8 mouse cellular contexts compared by ENCODE assay signal in genomic region chr14:121648581-121649060, GRCm38 (mm10).
A peak's percentile ranks its signal among the peaks of the same experiment; 100 is the strongest.
DNase-seq lines count a peak whose midpoint lies in the region; ATAC-seq and TF ChIP-seq lines count a peak whose summit lies in the region.

No protein-coding gene starts in this region.

- no peaks in the 10 kb centered on the region for H3K9me3 ChIP-seq in heart, embryonic 16.5 days (replicated peaks; ENCODE audit: control insufficient read depth, low read length)

- no peaks in the 10 kb centered on the region for H3K36me3 ChIP-seq in heart, embryonic 16.5 days (ENCODE audit: control insufficient read depth, insufficient read depth)

- peaks cover 18% of the 10 kb centered on the region for H3K4me1 ChIP-seq in heart, embryonic 16.5 days (ENCODE audit: control insufficient read depth, insufficient read depth, low read length)

- no peak overlapping the region for H3K9ac ChIP-seq in heart, embryonic 16.5 days (ENCODE audit: low read length)

- 37% methylated on average over 9 of the region's 9 CpGs for WGBS in heart, embryonic 16.5 days

- intact Hi-C loops in left cerebral cortex, postnatal 10 days (cut with DNase I), result no loop called here

- no peak overlapping the region for H3K4me2 ChIP-seq in heart, embryonic 16.5 days (ENCODE audit: low read depth, low read length)

- peak; percentile 64 for ATAC-seq in heart, embryonic 16.5 days (replicated peaks; ENCODE audit: extremely low read depth, insufficient read depth, low FRiP score)

- H3K4me3 ChIP-seq in layer of hippocampus, adult 2 months, result no peak overlapping the region
- H3K4me3 ChIP-seq in heart, embryonic 16.5 days (ENCODE audit: low read length), result no peak overlapping the region

- H3K27ac ChIP-seq in layer of hippocampus, adult 2 months, result peak overlapping the region; percentile 43
- H3K27ac ChIP-seq in heart, embryonic 16.5 days (ENCODE audit: low read length), result peak overlapping the region; percentile 72

- no peaks in the 10 kb centered on the region for H3K27me3 ChIP-seq in heart, embryonic 16.5 days (ENCODE audit: control insufficient read depth, insufficient read depth, low read length)

- no peak for DNase-seq in layer of hippocampus, adult 2 months (ENCODE audit: low spot score in 2 of 2)
- DNase-seq in layer of hippocampus, postnatal 36 days, result no peak
- DNase-seq in kidney, postnatal 36 days, result peak; percentile 35 to 58
- peak; percentile 25 for DNase-seq in skeletal muscle tissue, adult 2 months (ENCODE audit: low read depth, low spot score)
- DNase-seq in left cerebral cortex, postnatal 10 days (ENCODE audit: extremely low spot score in 1 of 2, low spot score in 2 of 2), result no peak
- no peak for DNase-seq in T-cell, adult 2 months (ENCODE audit: low spot score)
- DNase-seq in cerebellum, adult 11-12 months, result no peak

- TF ChIP-seq CTCF in layer of hippocampus, adult 2 months (conservative IDR thresholded peaks at IDR 0.05), result no peak

Comparison
In these comparisons a context has a peak if more than half of its experiments do, and no peak if none do; other contexts are left out.
1. DNase-seq: peak in kidney, postnatal 36 days (2 of 2) and skeletal muscle tissue, adult 2 months (single experiment); none in layer of hippocampus, adult 2 months (0 of 2), layer of hippocampus, postnatal 36 days (0 of 2), left cerebral cortex, postnatal 10 days (0 of 2), T-cell, adult 2 months (single experiment) and cerebellum, adult 11-12 months (single experiment).